Mouse (Mus musculus) urinary bladder, postnatal 25 days (tissue): Measurements from ENCODE around the gene Grin2a.

Experiments used
- DNase-seq: peaks from one replicate; pipeline ENCODE4 v3.0.0; 2022; ENCODE audit warnings: low spot score

Gene Grin2a

GRCm38 (mm10) chr16:9994951-9995813 lies at the start of gene Grin2a:
Grin2a (minus strand) TSS chr16:9995560.
- no peak for DNase-seq

GRCm38 (mm10) chr16:10035582-10036215 lies 40.3 kb upstream of the Grin2a start:
- no peak for DNase-seq

GRCm38 (mm10) chr16:10033416-10033979 lies 38.1 kb upstream of the Grin2a start:
- DNase-seq, result no peak

- no peak for DNase-seq
Observed at GRCm38 (mm10) chr16:10031891-10032290, 36.5 kb upstream of the Grin2a start.

GRCm38 (mm10) chr16:10026741-10027140 lies 31.4 kb upstream of the Grin2a start:
- no peak for DNase-seq

- DNase-seq, result no peak
Observed at GRCm38 (mm10) chr16:10009743-10010142, 14.4 kb upstream of the Grin2a start.

- DNase-seq, result no peak
Observed at GRCm38 (mm10) chr16:10005606-10006005, 10.2 kb upstream of the Grin2a start.

- DNase-seq, result no peak
Observed at GRCm38 (mm10) chr16:10004096-10004495, 8.7 kb upstream of the Grin2a start.

- DNase-seq, result no peak
Observed at GRCm38 (mm10) chr16:10003001-10003400, 7.6 kb upstream of the Grin2a start.

GRCm38 (mm10) chr16:10001601-10002000 lies 6.2 kb upstream of the Grin2a start:
- DNase-seq, result no peak

- DNase-seq, result no peak
Observed at GRCm38 (mm10) chr16:9999926-10000325, 4.6 kb upstream of the Grin2a start.

GRCm38 (mm10) chr16:9997931-9998330 lies 2.6 kb upstream of the Grin2a start:
- no peak for DNase-seq

GRCm38 (mm10) chr16:9995814-9996210 lies 452 bp upstream of the Grin2a start:
- DNase-seq, result no peak

GRCm38 (mm10) chr16:9994041-9994950 lies 1.1 kb downstream of the Grin2a start:
- DNase-seq, result no peak

GRCm38 (mm10) chr16:9993255-9994040 lies 1.9 kb downstream of the Grin2a start:
- peak; percentile 21 for DNase-seq

GRCm38 (mm10) chr16:9992773-9993221 lies 2.6 kb downstream of the Grin2a start:
- DNase-seq, result no peak

- DNase-seq, result no peak
Observed at GRCm38 (mm10) chr16:9992076-9992772, 3.1 kb downstream of the Grin2a start.

GRCm38 (mm10) chr16:9985041-9985440 lies 10.3 kb downstream of the Grin2a start:
- DNase-seq, result no peak

GRCm38 (mm10) chr16:9980641-9981040 lies 14.7 kb downstream of the Grin2a start:
- no peak for DNase-seq

- DNase-seq, result no peak
Observed at GRCm38 (mm10) chr16:9978173-9978572, 17.2 kb downstream of the Grin2a start.
